Mouse (Mus musculus) adrenal gland, postnatal 10 days (tissue): ENCODE data around the gene Tmem150a. TPM values are rescaled to one million over a fixed set of nuclear protein-coding genes. Genes with fewer than 3 reads are reported as not detected.

Source experiments
- DNase-seq: peaks from one replicate; pipeline ENCODE4 v3.0.0; 2021; ENCODE audit warnings: mixed read lengths
- total RNA-seq, 2 experiments: library from RNA; stranded (reverse); gene quantifications; 2 replicates each; pipeline ENCODE4 v1.2.3; 2021

Tmem150a gene
- total RNA-seq, 2 experiments from 2014 or later: 27.8 to 27.9 TPM

DNA sequence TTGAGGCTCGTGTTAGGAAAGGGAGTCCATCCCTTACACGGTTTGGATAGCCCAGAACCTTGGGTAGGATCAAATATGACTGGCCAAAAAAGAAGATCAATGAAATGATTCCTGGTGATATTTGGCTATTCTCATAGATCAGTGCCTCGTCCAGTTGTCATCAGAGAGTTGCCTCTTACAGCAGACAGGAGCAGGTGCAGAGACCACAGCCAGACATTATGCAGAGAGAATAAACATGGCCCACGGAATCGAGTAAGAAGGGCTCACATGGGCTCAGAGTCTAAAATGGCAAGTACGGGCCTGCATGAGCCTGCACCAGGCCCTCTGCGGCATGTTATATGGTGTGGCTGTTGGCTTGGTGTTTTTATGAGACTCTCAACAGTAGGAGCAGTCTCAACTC, 50.1 kb downstream of the Tmem150a start:
- DNase-seq: no peak

DNA sequence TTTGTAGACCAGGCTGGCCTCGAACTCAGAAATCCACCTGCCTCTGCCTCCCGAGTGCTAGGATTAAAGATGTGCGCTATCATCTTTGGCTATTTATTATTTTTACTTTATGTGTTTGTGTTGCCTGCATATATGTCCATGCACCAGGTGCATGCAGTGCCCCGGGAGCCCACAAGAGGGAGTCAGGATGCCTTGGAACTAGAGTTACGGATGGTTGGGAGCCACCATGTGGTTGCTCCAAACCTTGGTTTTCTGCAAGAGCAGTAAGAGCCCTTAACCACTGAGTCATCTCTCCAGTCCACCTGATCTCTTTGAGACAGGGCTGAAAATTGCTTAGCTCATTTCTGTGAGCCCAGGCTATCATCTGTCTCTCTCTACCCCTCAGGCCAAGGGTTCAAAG, 51.9 kb downstream of the Tmem150a start:
- peak; percentile 92 for DNase-seq

Other genes with a start within 250 kb of the Tmem150a start
- gene Atoh8, start 119.9 kb upstream of the Tmem150a start, total RNA-seq: 1 to 10 TPM; 7.0 to 7.9 TPM
- under 1 TPM in 1 of 2 experiments, not detected in 1; 0.24 TPM for gene Sftpb, start 50.8 kb upstream of the Tmem150a start, total RNA-seq
- gene Usp39, start 10.3 kb upstream of the Tmem150a start, total RNA-seq: 10 to 100 TPM; 28.4 to 29.3 TPM
- 10 to 100 TPM; 26.6 to 29.5 TPM for gene 0610030E20Rik, start 8.1 kb upstream of the Tmem150a start, total RNA-seq
- 100 to 1,000 TPM; 176 to 188 TPM for gene Rnf181, start 11.5 kb downstream of the Tmem150a start, total RNA-seq
- gene Vamp5, start 25.0 kb downstream of the Tmem150a start, total RNA-seq: 10 to 100 TPM; 25.2 to 46.6 TPM
- 100 to 1,000 TPM; 109 to 123 TPM for gene Vamp8, start 35.3 kb downstream of the Tmem150a start, total RNA-seq
- gene Ggcx, start 58.9 kb downstream of the Tmem150a start, total RNA-seq: 10 to 100 TPM; 42.4 to 42.7 TPM
- gene Mat2a, start 84.1 kb downstream of the Tmem150a start, total RNA-seq: 100 to 1,000 TPM; 225 to 245 TPM
- under 1 TPM; 0.27 to 0.48 TPM for gene Sh2d6, start 166.3 kb downstream of the Tmem150a start, total RNA-seq
- 10 to 100 TPM; 28.1 to 33.5 TPM for gene Capg, start 188.9 kb downstream of the Tmem150a start, total RNA-seq
- 10 to 100 TPM; 13.3 to 15.8 TPM for gene Elmod3, start 243.0 kb downstream of the Tmem150a start, total RNA-seq
- 100 to 1,000 TPM; 359 to 375 TPM for gene Retsat, start 243.0 kb downstream of the Tmem150a start, total RNA-seq